Mouse (Mus musculus): ENCODE results near the gene Hagh. TPM values are rescaled to one million over a fixed set of nuclear protein-coding genes. Genes with fewer than 3 reads are reported as not detected.

Gene Hagh
- polyA plus RNA-seq, 1 experiment from 2014 or later, result 49.7 TPM

DNA sequence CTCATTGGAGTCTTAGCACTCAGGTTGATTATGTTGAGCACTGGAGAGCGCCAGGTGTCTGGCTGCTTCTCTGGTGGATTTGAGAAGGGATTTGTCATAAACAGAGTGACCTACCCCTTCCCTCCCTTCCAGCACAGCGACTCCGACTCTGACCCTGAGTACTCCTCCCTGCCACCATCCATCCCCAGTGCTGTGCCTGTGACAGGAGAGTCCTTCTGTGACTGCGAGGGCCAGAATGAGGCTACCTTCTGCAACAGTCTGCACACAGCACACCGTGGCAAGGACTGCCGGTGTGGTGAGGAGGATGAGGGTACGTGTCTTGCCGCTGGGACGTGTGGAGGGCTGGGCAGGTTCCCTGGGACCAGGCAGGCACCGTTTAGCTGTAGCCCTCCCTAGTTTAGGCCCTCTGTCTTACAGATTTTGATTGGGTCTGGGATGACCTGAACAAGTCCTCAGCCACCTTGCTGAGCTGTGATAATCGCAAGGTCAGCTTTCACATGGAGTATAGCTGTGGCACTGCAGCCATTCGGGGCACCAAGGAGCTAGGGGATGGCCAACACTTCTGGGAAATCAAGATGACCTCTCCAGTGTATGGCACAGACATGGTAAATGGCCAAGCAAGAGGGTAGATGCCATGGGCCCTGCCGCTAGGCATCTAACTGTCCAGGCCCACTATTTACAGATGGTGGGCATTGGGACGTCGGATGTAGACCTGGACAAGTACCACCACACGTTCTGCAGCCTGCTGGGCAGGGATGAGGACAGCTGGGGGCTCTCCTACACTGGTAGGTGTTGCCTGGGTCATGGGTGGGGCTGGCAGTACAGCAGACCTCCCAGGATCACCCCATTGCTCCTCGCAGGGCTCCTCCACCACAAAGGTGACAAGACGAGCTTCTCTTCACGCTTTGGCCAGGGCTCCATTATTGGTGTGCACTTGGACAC, 50.5 kb downstream of the Hagh start:
- peaks cover 52% of the 10 kb centered on the region for H3K36me3 ChIP-seq
- H3K4me2 ChIP-seq (replicated peaks), result no peak overlapping the region
- H3K4me1 ChIP-seq (replicated peaks), result peaks cover 41% of the 10 kb centered on the region
- H3K4me3 ChIP-seq (replicated peaks), result no peak overlapping the region
- no peaks in the 10 kb centered on the region for H3K9me3 ChIP-seq
- H3K9ac ChIP-seq (replicated peaks), result no peak overlapping the region
- no peak for ATAC-seq
- no peaks in the 10 kb centered on the region for H3K27me3 ChIP-seq
- no peak overlapping the region for H3K27ac ChIP-seq
- 90% methylated on average over 19 of the region's 19 CpGs for WGBS

GRCm38 (mm10) chr17:24891321-24891720, 51.4 kb downstream of the Hagh start:
- H3K9me3 ChIP-seq, result no peaks in the 10 kb centered on the region
- 89% methylated on average over 13 of the region's 13 CpGs for WGBS
- H3K4me2 ChIP-seq (replicated peaks), result no peak overlapping the region
- no peak overlapping the region for H3K9ac ChIP-seq (replicated peaks)
- no peak overlapping the region for H3K4me3 ChIP-seq (replicated peaks)
- H3K27me3 ChIP-seq, result no peaks in the 10 kb centered on the region
- no peak for ATAC-seq
- H3K36me3 ChIP-seq, result peaks cover 52% of the 10 kb centered on the region
- no peak overlapping the region for H3K27ac ChIP-seq
- peaks cover 46% of the 10 kb centered on the region for H3K4me1 ChIP-seq (replicated peaks)

GRCm38 (mm10) chr17:24892785-24893184, 52.8 kb downstream of the Hagh start:
- Histone ChIP-seq H3K4me3 (replicated peaks) (no peak overlapping the region), H3K36me3 (peaks cover 60% of the 10 kb centered on the region), H3K4me2 (replicated peaks) (no peak overlapping the region), H3K9me3 (no peaks in the 10 kb centered on the region), H3K9ac (replicated peaks) (no peak overlapping the region), H3K27me3 (no peaks in the 10 kb centered on the region), H3K27ac (no peak overlapping the region), H3K4me1 (replicated peaks) (peaks cover 51% of the 10 kb centered on the region)
- WGBS, result 87% methylated on average over 12 of the region's 12 CpGs
- ATAC-seq, result no peak

GRCm38 (mm10) chr17:24893276-24893675, 53.3 kb downstream of the Hagh start:
- Histone ChIP-seq H3K9me3 (no peaks in the 10 kb centered on the region), H3K4me1 (replicated peaks) (peaks cover 51% of the 10 kb centered on the region), H3K4me2 (replicated peaks) (no peak overlapping the region), H3K27ac (no peak overlapping the region), H3K9ac (replicated peaks) (no peak overlapping the region), H3K4me3 (replicated peaks) (no peak overlapping the region), H3K27me3 (no peaks in the 10 kb centered on the region), H3K36me3 (peaks cover 65% of the 10 kb centered on the region)
- 96% methylated on average over 2 of the region's 2 CpGs for WGBS
- no peak for ATAC-seq

DNA sequence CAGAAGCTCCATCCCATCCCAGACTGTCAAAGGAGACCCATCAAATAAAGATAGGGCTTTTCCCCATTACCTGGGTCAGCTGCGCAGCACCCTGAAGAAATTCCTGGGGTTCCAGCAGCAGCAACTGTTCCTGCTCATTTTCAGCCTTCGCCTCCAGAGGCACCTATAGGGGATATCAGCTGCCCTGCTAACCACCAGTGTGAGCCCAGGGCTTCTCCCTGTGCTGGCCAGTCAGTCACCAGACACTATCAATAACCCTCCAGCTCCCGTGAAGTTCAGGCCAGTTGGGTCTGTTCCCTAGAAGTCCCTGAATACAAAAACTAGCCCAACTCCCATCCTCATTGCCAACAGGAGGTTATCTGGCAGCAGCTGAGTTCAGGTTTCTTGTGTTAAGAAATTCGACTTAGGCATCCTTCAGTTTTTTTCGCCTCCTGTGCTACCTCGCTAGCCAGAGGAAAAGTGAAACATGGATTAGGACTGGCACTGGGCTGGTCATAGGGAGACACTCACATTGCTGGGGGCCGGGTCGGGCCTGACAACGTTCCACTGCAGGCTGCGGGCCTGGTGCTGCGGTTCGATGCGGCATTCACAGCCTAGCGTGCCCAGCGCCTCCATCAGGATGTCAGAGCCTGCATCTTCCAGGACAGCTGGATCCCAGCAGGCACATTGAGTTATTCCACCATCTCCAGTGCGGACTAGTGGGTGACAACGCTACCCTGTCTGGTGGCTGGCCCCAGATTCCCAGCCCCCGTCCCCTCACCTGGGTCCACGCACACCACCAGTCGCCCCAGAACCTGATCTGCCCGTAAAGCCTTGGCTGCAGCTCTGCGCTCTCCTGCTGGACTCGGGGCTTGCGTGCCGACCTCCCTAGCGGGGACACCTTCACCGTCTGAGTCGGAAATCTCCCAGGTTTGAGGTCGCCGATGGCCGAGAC, 54.4 kb downstream of the Hagh start:
- no peak; the same call in 1 of the 2 replicates for ATAC-seq
- no peaks in the 10 kb centered on the region for H3K27me3 ChIP-seq
- H3K36me3 ChIP-seq, result peaks cover 67% of the 10 kb centered on the region
- no peaks in the 10 kb centered on the region for H3K9me3 ChIP-seq
- peak overlapping the region; percentile 87 for H3K27ac ChIP-seq
- H3K4me1 ChIP-seq (replicated peaks), result peaks cover 46% of the 10 kb centered on the region
- 10% methylated on average over 31 of the region's 31 CpGs for WGBS
- H3K4me3 ChIP-seq (replicated peaks), result peak overlapping the region; percentile 89
- H3K4me2 ChIP-seq (replicated peaks), result peak overlapping the region; percentile 90
- H3K9ac ChIP-seq (replicated peaks), result peak overlapping the region; percentile 95

- Histone ChIP-seq H3K4me3 (replicated peaks) (peak within 1 kb of the TSS; percentile 89), H3K9me3 (no peaks in the 10 kb centered on the region), H3K4me1 (replicated peaks) (peaks cover 46% of the 10 kb centered on the region), H3K9ac (replicated peaks) (peak within 1 kb of the TSS; percentile 95), H3K36me3 (peaks cover 69% of the 10 kb centered on the region), H3K27me3 (no peaks in the 10 kb centered on the region), H3K4me2 (replicated peaks) (peak within 1 kb of the TSS; percentile 90), H3K27ac (peak within 1 kb of the TSS; percentile 87)
- under 1% methylated on average over 62 of the region's 62 CpGs for WGBS
- peak; percentile 67 for ATAC-seq
Measured at GRCm38 (mm10) chr17:24894995-24895547, 55.1 kb downstream of the Hagh start, which contains the start of the genes Eme2 and Mrps34. TSS of gene Eme2 (minus strand) at chr17:24895087. TSS of gene Mrps34 (plus strand) at chr17:24895116.

DNA sequence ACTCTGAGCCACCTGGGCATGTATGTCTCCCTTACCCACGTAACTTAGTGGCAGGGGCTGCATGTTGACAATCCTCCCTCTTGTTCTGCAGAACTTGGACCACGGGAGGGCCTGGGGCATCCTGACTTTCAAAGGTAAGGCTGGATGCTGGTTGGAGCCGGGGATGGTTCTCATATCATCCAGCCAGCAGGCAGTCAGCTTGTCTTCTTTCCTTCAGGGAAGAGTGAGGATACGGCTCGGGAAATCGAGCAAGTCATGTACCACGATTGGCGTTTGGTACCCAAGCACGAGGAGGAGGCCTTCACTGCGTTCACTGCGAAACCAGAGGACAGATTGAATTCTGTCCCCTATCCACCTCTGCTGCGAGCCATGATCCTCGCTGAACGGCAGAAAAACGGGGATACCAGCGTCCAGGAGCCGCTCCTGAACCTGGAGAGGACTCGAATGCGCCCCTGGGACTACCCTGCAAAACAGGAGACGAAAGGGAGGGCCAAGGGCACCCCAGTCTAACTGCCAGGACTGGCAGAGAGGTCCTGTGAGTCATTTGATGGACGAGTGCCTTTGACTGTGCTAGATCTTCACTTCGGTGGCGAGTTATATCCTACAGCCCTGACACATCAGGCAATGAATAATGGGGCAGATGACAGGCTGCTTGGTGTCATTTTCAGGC, 55.8 kb downstream of the Hagh start:
- no peak for ATAC-seq
- WGBS, result 10% methylated on average over 23 of the region's 23 CpGs
- H3K36me3 ChIP-seq, result peaks cover 69% of the 10 kb centered on the region

DNA sequence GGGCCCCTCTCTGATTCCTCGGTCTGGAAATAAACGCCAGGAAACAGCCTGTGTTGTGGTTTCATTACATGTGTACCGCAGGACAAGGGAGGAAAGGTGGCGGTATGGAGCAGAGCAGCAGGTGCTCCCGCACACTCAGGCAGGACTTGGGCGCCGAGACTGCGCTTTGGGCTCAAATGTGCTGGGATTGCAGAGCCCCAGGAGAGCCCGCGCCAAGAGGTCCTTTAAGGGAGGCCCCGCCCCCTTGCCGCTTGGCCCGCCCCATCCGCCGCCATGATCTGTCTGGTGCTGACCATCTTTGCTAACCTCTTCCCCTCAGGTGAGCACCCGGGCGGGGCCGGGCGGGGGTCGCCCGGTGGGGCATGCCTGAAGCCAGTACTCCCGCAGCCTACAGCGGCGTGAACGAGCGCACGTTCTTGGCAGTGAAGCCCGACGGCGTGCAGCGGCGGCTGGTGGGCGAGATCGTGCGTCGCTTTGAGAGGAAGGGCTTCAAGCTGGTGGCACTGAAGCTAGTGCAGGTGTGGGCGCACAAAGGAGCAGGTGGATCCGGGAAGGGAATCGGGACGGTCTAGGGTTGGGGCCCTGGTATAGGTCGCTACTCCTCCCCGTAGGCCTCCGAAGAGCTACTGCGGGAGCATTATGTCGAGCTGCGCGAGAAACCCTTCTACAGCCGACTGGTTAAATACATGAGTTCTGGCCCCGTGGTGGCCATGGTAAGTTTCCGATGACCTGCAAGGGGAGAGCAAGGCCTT, 56.5 kb downstream of the Hagh start, which contains the start of gene Nme3:
Gene Nme3, plus strand, starts transcription at position 260 of the 752 bp plus-strand sequence.
- Histone ChIP-seq H3K4me2 (replicated peaks) (peak within 1 kb of the TSS; percentile 90), H3K4me1 (replicated peaks) (peaks cover 46% of the 10 kb centered on the region), H3K9ac (replicated peaks) (peak within 1 kb of the TSS; percentile 95), H3K27me3 (no peaks in the 10 kb centered on the region), H3K36me3 (peaks cover 69% of the 10 kb centered on the region), H3K9me3 (no peaks in the 10 kb centered on the region), H3K27ac (peak within 1 kb of the TSS; percentile 87), H3K4me3 (replicated peaks) (peak within 1 kb of the TSS; percentile 89)
- ATAC-seq, result peak; percentile 74
- under 1% methylated on average over 50 of the region's 50 CpGs for WGBS

More for the DNA sequence above, 55.8 kb downstream of the Hagh start:
- Histone ChIP-seq H3K9me3 (no peaks in the 10 kb centered on the region), H3K4me2 (replicated peaks) (peak overlapping the region; percentile 90), H3K9ac (replicated peaks) (peak overlapping the region; percentile 95), H3K27me3 (no peaks in the 10 kb centered on the region), H3K27ac (peak overlapping the region; percentile 87), H3K4me1 (replicated peaks) (peaks cover 46% of the 10 kb centered on the region), H3K4me3 (replicated peaks) (peak overlapping the region; percentile 89)

GRCm38 (mm10) chr17:24896993-24897269, 57.0 kb downstream of the Hagh start:
- 35% methylated on average over 11 of the region's 11 CpGs for WGBS
- peaks cover 46% of the 10 kb centered on the region for H3K4me1 ChIP-seq (replicated peaks)

DNA sequence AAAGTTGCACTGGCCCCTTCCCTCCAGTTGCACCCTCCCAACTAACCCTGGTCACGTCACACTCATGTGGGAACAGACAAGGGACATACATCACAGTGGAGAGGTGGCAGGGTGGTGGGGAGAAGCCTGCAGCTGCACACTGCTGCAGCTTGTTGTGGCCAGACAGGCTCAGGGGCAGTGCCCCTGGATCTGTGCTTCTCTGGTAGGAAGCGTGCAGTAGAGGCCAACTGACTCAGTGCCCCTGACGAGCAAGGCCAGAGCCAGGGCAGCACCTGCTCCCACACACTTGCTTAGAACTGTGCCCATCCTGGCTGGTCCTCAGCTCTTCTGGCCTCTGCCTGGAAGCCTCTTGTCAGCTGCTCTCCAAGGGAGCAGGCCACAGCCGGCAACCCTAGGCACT, 57.7 kb downstream of the Hagh start:
- Histone ChIP-seq H3K36me3 (peaks cover 69% of the 10 kb centered on the region), H3K4me1 (replicated peaks) (peaks cover 46% of the 10 kb centered on the region), H3K27ac (no peak overlapping the region), H3K9me3 (no peaks in the 10 kb centered on the region), H3K9ac (replicated peaks) (peak overlapping the region; percentile 95), H3K4me3 (replicated peaks) (peak overlapping the region; percentile 89), H3K27me3 (no peaks in the 10 kb centered on the region), H3K4me2 (replicated peaks) (peak overlapping the region; percentile 90)
- WGBS, result 92% methylated on average over 4 of the region's 4 CpGs
- ATAC-seq, result no peak

More at GRCm38 (mm10) chr17:24896993-24897269, 57.0 kb downstream of the Hagh start:
- no peaks in the 10 kb centered on the region for H3K27me3 ChIP-seq
- H3K27ac ChIP-seq, result peak overlapping the region; percentile 87
- H3K9me3 ChIP-seq, result no peaks in the 10 kb centered on the region
- ATAC-seq, result no peak
- H3K4me2 ChIP-seq (replicated peaks), result peak overlapping the region; percentile 90
- H3K36me3 ChIP-seq, result peaks cover 69% of the 10 kb centered on the region
- peak overlapping the region; percentile 95 for H3K9ac ChIP-seq (replicated peaks)
- peak overlapping the region; percentile 89 for H3K4me3 ChIP-seq (replicated peaks)

Measured in midbrain, embryonic 13.5 days (tissue).